Mouse (Mus musculus): ENCODE data around the gene Atp5d.
A peak's percentile ranks its signal among the peaks of the same experiment; 100 is the strongest.

Atp5d gene

DNA sequence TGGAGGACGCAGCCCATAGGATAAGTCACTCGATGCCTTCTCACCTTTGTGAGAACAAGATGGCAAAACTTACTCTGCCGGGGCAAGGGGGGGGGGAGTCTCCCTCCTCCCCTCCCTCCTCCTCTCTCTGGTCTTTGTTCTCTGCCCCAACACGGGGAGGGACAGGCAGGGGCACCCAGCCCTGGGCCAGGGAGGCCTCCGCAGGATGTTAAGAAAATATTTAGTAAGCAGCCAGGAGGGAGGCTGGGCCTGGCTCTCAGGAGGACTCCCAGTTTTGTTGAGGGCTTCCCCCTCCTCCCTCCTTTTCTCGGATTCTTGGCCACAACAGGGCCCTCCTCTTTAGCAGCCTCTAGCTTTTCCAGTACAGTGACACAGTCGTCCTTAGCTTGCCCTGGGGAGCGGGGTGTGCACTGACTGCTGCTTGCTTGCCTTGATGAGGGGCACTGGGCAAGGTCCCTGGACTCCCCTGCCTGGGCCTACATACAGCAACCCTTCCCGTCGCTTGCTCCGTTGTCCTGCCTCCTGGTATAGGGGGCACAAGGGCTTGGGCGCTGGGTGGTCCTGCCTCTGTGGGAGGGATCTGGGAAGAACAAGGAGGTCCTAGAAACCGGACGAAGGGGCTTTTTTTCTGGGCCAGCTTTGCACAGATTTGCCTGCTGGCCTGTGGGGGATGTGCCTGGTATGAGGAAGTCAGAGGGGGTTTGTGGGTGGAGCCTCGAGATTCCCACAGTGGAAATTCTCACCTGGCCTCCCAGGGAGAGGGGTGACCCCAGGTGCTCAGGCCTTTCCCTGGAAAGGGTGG lies 13.8 kb downstream of the Atp5d start:
- DNase-seq (ENCODE audit: low read depth in 1 of 2, low spot score in 2 of 2) = no peak

GRCm38 (mm10) chr10:80152873-80153260 lies 14.4 kb downstream of the Atp5d start:
- no peak for DNase-seq (ENCODE audit: low read depth in 1 of 2, low spot score in 2 of 2)

- DNase-seq (ENCODE audit: low read depth in 1 of 2, low spot score in 2 of 2) = no peak
Measured at GRCm38 (mm10) chr10:80153713-80154112, 15.3 kb downstream of the Atp5d start.

GRCm38 (mm10) chr10:80154384-80154783 lies 16.0 kb downstream of the Atp5d start:
- DNase-seq (ENCODE audit: low read depth in 1 of 2, low spot score in 2 of 2) = no peak

DNA sequence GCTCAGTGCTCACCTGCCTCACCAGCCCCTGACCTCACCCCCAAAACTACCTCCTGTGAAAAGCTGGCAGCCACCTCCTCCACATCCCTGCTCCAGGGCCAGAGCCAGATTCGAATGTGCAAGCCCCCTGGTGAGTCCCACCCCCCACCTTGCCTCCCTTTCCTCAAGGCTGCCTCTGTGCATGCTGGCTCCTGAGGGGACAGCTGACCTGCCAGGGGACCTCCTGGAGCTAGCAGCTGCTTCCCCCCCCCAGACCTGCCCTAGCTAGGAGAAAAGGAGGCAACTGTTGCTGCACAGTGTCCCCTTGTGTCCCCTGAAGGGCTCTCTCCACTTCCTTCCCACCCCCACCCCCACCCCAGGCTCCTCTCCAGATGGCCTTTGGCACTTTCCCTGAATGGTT lies 16.8 kb downstream of the Atp5d start:
- DNase-seq (ENCODE audit: low read depth in 1 of 2, low spot score in 2 of 2) = no peak

GRCm38 (mm10) chr10:80156002-80156751 lies 17.7 kb downstream of the Atp5d start:
- no peak for DNase-seq (ENCODE audit: low read depth in 1 of 2, low spot score in 2 of 2)

GRCm38 (mm10) chr10:80156752-80157053 lies 18.3 kb downstream of the Atp5d start:
- DNase-seq (ENCODE audit: low read depth in 1 of 2, low spot score in 2 of 2) = no peak

DNA sequence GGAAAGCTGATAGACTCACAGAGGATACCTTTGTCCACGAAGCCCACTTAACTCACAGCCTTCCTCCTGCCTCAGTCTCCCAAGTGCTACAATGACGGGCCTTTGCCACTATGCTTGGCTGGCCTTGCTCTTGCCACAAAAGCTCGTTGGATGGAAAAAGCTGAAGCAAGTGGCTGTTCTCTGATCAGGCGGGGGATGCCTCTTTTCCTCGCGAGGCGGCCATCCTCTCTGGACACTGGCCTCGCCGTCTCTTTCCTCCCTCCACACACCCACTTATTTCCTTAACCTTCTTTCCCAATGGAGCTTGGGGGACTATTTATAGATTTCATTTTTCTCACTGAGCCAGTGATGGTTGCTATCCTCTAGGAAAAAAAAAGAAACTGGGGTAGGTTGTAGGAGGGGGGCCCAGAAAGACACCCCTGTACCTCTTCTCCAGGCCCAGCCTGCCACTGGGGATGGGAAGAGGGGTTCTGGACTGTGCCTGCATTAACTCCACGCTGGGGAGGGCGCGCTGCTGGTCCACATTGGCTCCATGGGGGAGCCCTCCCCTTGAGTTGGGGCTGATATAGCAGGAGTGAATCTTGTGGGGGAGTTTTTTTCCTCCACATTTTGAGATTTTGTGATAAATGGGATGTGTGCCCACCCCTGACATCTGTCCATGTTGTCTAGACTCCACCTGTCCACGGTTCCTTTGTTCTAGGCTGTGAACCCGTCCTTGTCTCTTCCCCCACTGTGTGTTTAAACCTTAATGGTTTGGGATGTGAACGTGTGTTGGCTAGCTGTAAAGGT lies 18.9 kb downstream of the Atp5d start:
- DNase-seq (ENCODE audit: low read depth in 1 of 2, low spot score in 2 of 2) = no peak

GRCm38 (mm10) chr10:80158307-80158986 lies 20.0 kb downstream of the Atp5d start:
- peak in 1 of 2 experiments; percentile 57 for DNase-seq (ENCODE audit: low read depth in 1 of 2, low spot score in 2 of 2)

GRCm38 (mm10) chr10:80159021-80159560 lies 20.7 kb downstream of the Atp5d start:
- no peak for DNase-seq (ENCODE audit: low read depth in 1 of 2, low spot score in 2 of 2)

- peak; percentile 96 to 99 for DNase-seq (ENCODE audit: low read depth in 1 of 2, low spot score in 2 of 2)
Measured at GRCm38 (mm10) chr10:80159561-80160454, 21.4 kb downstream of the Atp5d start.

GRCm38 (mm10) chr10:80160455-80161371 lies 22.3 kb downstream of the Atp5d start:
- DNase-seq (ENCODE audit: low read depth in 1 of 2, low spot score in 2 of 2) = peak in 1 of 2 experiments; percentile 61

DNA sequence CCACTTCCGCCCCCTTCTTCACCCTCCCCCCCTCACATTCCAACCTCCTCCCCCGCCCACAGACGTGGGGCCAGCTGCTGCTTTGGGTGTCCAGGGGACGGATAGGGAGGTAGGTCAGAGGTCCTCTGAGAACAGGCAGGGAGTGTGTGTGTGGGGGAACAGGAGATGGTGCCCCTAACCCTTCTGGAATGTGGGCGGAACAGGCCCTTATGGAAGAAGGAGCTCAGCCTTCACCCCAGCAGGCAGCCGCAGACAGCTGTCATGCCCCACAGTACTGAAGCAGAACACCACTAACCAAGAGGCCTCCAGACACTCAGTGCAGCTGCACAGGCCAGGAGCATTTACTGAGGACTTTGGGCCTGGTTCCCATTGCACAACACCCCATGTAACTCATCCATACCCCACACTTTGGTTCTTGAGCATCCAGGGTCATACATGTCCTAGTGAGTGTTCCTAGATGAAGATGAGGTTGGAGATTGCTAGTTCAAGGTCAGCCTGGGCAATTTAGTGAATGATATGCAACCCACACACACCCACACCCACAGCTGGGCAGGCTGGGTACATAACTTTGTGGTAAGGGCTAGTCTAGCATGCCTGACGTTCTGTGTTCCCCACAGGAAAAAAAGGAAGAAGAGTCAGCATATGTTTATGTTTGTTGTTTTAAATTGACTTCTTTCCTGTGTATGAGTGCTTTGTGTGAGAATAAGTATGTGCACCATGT lies 23.2 kb downstream of the Atp5d start:
- DNase-seq (ENCODE audit: low read depth in 1 of 2, low spot score in 2 of 2) = no peak

DNA sequence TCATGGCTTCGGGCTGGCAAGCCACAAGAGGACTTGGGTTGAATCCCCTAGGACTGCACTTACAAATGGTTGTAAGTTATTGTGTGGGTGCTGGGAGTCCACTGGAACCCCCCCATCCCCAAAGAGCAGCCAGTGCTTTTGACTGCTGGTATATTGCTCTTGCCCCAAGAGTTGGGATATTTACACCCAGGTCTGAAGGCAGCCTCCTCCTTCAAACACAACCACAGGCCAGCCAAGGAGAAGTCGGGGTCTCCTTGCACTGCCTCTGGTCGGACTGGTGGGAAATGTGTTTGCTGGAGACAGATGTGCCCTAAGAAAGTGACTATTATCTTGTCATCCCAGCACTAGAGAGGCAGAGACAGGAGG lies 23.8 kb downstream of the Atp5d start:
- no peak for DNase-seq (ENCODE audit: low read depth in 1 of 2, low spot score in 2 of 2)

- no peak for DNase-seq (ENCODE audit: low read depth in 1 of 2, low spot score in 2 of 2)
Measured at GRCm38 (mm10) chr10:80162716-80163299, 24.4 kb downstream of the Atp5d start.

DNA sequence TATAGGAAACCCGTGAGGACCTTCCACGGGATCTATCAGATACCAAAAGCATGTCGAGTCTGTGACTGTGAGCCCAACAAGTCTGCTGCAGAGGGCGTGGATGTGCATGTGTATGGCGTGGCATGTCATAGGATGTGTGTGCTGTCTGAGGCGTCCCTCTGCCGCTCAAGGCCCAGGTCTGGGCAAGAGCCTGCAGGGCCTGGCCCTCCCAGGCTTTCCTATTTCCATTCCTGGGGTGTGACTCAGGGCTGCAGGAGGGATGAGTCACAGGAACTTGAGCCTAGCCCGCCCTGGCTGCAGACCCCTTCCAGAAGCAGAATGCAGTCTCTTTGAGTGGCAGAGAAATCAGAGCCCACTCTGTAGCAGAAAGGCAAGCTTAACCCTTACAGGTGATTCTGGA lies 25.3 kb downstream of the Atp5d start:
- no peak for DNase-seq (ENCODE audit: low read depth in 1 of 2, low spot score in 2 of 2)

DNA sequence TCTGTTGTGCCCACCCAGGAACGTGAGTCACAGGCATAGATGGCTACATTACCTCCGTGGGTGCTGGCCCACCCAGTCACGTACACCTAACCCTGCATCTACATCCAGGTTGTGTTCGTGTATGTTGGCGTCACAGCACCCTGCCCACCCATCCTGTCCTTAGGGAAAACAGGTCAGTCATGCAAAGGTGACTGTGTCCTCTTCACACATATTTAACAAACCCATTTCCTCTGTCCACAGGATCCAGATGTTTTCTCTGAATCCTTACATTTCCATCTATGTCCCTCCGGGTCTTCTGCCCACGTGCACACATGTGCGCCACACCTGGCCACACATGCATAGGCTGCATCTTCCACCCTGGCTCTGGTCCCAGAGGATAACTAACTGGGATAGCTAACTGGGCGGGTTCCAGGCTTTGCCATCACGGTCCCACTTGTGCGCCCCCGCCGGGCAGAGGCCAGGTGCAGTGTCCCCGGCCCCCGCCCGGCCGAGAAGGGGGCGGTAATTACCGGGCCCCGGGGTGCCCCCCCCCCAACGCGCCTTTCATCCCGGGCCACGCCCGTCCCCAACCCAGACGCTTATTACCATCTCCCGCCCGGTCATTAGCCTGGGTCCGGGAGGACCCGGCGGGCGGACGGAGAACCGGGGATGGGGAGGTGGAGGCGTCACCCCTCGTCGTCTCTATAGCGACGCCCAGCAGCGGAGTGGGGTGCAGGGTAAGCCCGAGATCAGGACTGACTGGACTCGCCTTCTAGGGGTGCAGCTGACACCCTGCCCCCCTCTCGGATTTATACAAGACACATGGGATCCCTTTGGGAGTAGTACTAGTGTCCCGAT lies 25.9 kb downstream of the Atp5d start:
- no peak for DNase-seq (ENCODE audit: low read depth in 1 of 2, low spot score in 2 of 2)

All from monocyte, adult 2 months (primary cell).